Mouse (Mus musculus): ENCODE measurements around the gene Zbtb42.

Zbtb42 gene

GRCm38 (mm10) chr12:112678555-112679026, at the start of gene Zbtb42:
Gene Zbtb42 (plus strand): TSS chr12:112678828.
- ChIA-PET CTCF (interaction anchor here (0.5 to 3.5 kb wide), 16 partner anchors 10 to 433 kb away, joined by 3 to 19 read pairs (median 4); partner anchors contain the start of genes Jag2 (in 1 of the 4) and Siva1 (in 1 of the 4)), POLR2A (interaction anchor here in 3 of 4 experiments (0.6 to 2.7 kb wide), 12 partner anchors 11 to 862 kb away, joined by 3 to 19 read pairs (median 4); partner anchors contain the start of genes Btbd6 (in 1 of the 3), Cep170b (in 1 of the 3) and Siva1 (in 1 of the 3))

GRCm38 (mm10) chr12:112628928-112629721, 49.5 kb upstream of the Zbtb42 start:
- ChIA-PET POLR2A (interaction anchor here in 3 of 4 experiments (0.6 to 5.5 kb wide), 33 partner anchors 9 to 126 kb away, joined by 3 to 68 read pairs (median 4); partner anchors contain the start of genes Adssl1 (in 3 of the 3), Akt1 (in 1 of the 3), Inf2 (in 1 of the 3) and Siva1 (in 1 of the 3)), CTCF (interaction anchor here (0.5 to 4.1 kb wide), 23 partner anchors 9 to 372 kb away, joined by 3 to 29 read pairs (median 6); partner anchors contain the start of genes Adssl1 (in 1 of the 4), Akt1 (in 1 of the 4), Brf1 (in 1 of the 4) and Cep170b (in 1 of the 4))

- POLR2A ChIA-PET, result interaction anchor here in 3 of 4 experiments (0.6 to 5.5 kb wide), 26 partner anchors 10 to 943 kb away, joined by 3 to 68 read pairs (median 5); partner anchors contain the start of genes Adssl1 (in 3 of the 3) and Siva1 (in 1 of the 3)
Measured at GRCm38 (mm10) chr12:112630029-112630428, 48.6 kb upstream of the Zbtb42 start.

GRCm38 (mm10) chr12:112630796-112631195, 47.8 kb upstream of the Zbtb42 start:
- POLR2A ChIA-PET, result interaction anchor here in 2 of 4 experiments (1.0 to 5.5 kb wide), 5 partner anchors 12 to 86 kb away, joined by 4 to 68 read pairs (median 8); partner anchors contain the start of genes Adssl1 (in 1 of the 2) and Siva1 (in 1 of the 2)
- CTCF ChIA-PET, result interaction anchor here in 2 of 4 experiments (1.0 to 3.3 kb wide), 5 partner anchors 13 to 157 kb away, joined by 4 to 16 read pairs (median 4); partner anchors contain the start of gene Akt1 (in 1 of the 2)

More at GRCm38 (mm10) chr12:112630029-112630428, 48.6 kb upstream of the Zbtb42 start:
- CTCF ChIA-PET, result interaction anchor here (0.6 to 4.1 kb wide), 21 partner anchors 10 to 222 kb away, joined by 3 to 29 read pairs (median 5); partner anchors contain the start of genes Adssl1 (in 1 of the 4) and Siva1 (in 1 of the 4)

- ChIA-PET CTCF (interaction anchor here (0.6 to 1.9 kb wide), 4 partner anchors 14 to 861 kb away, joined by 3 to 6 read pairs (median 4); partner anchors contain the start of gene Akt1 (in 1 of the 4)), POLR2A (interaction anchor here in 3 of 4 experiments (0.6 to 5.5 kb wide), 11 partner anchors 12 to 92 kb away, joined by 3 to 68 read pairs (median 5); partner anchors contain the start of genes Siva1 (in 3 of the 3) and Adssl1 (in 1 of the 3))
Measured at GRCm38 (mm10) chr12:112631472-112631871, 47.2 kb upstream of the Zbtb42 start.

GRCm38 (mm10) chr12:112632084-112632777, 46.4 kb upstream of the Zbtb42 start:
- ChIA-PET CTCF (interaction anchor here in 3 of 4 experiments (0.6 to 1.9 kb wide), 8 partner anchors 9 to 105 kb away, joined by 3 to 4 read pairs (median 3); partner anchors contain the start of genes Akt1 (in 1 of the 3) and Zbtb42 (in 1 of the 3)), POLR2A (interaction anchor here in 3 of 4 experiments (0.9 to 5.5 kb wide), 9 partner anchors 12 to 87 kb away, joined by 3 to 68 read pairs (median 5); partner anchors contain the start of genes Siva1 (in 3 of the 3) and Adssl1 (in 1 of the 3))

GRCm38 (mm10) chr12:112632907-112633306, 45.7 kb upstream of the Zbtb42 start:
- POLR2A ChIA-PET, result interaction anchor here in 1 of 4 experiments (1.0 to 5.5 kb wide), 3 partner anchors 11 to 24 kb away, joined by 3 to 68 read pairs (median 10); partner anchors contain the start of genes Adssl1 and Siva1
- CTCF ChIA-PET, result interaction anchor here in 3 of 4 experiments (0.9 to 1.5 kb wide), 6 partner anchors 10 to 81 kb away, joined by 3 to 4 read pairs (median 3); partner anchors contain the start of gene Zbtb42 (in 1 of the 3)

GRCm38 (mm10) chr12:112633686-112634085, 44.9 kb upstream of the Zbtb42 start:
- CTCF ChIA-PET, result interaction anchor here in 3 of 4 experiments (0.5 to 1.7 kb wide), 4 partner anchors 16 to 932 kb away, joined by 3 to 4 read pairs (median 4); no protein-coding TSS in a partner anchor
- POLR2A ChIA-PET, result interaction anchor here in 2 of 4 experiments (0.7 to 1.3 kb wide), 5 partner anchors 11 to 73 kb away, joined by 3 to 4 read pairs (median 3); partner anchors contain the start of gene Siva1 (in 1 of the 2)

GRCm38 (mm10) chr12:112639526-112639925, 39.1 kb upstream of the Zbtb42 start:
- POLR2A ChIA-PET, result interaction anchor here in 2 of 4 experiments (0.7 to 2.6 kb wide), 4 partner anchors 10 to 15 kb away, joined by 3 to 13 read pairs (median 4); no protein-coding TSS in a partner anchor
- CTCF ChIA-PET, result interaction anchor here in 1 of 4 experiments (1.1 kb wide), 1 partner anchor 22 kb away, joined by 3 read pairs; no protein-coding TSS in a partner anchor

GRCm38 (mm10) chr12:112643126-112643525, 35.5 kb upstream of the Zbtb42 start:
- CTCF ChIA-PET, result no interaction called here

GRCm38 (mm10) chr12:112644180-112644854, 34.3 kb upstream of the Zbtb42 start, which contains the start of gene Siva1:
Gene Siva1 (plus strand): TSS chr12:112644679.
- POLR2A ChIA-PET, result interaction anchor here (0.5 to 3.0 kb wide), 60 partner anchors 9 to 964 kb away, joined by 3 to 20 read pairs (median 4); partner anchors contain the start of genes Adssl1 (in 2 of the 4), Cep170b (in 2 of the 4), Cdca4 (in 1 of the 4) and Clba1 (in 1 of the 4)
- CTCF ChIA-PET, result interaction anchor here (0.5 to 2.0 kb wide), 34 partner anchors 11 to 499 kb away, joined by 3 to 13 read pairs (median 3); partner anchors contain the start of genes Akt1 (in 3 of the 4), Kif26a (in 2 of the 4), Adssl1 (in 1 of the 4) and Zbtb42 (in 1 of the 4)

More at GRCm38 (mm10) chr12:112643126-112643525, 35.5 kb upstream of the Zbtb42 start:
- POLR2A ChIA-PET, result interaction anchor here in 1 of 4 experiments (1.6 to 2.2 kb wide), 2 partner anchors 25 to 64 kb away, joined by 3 to 11 read pairs; no protein-coding TSS in a partner anchor

GRCm38 (mm10) chr12:112644855-112645506, 33.6 kb upstream of the Zbtb42 start:
- POLR2A ChIA-PET, result interaction anchor here (0.5 to 3.0 kb wide), 55 partner anchors 10 to 965 kb away, joined by 3 to 20 read pairs (median 4); partner anchors contain the start of genes Adssl1 (in 2 of the 4), Cep170b (in 2 of the 4), Cdca4 (in 1 of the 4) and Clba1 (in 1 of the 4)
- CTCF ChIA-PET, result interaction anchor here (0.5 to 2.0 kb wide), 28 partner anchors 14 to 499 kb away, joined by 3 to 13 read pairs (median 3); partner anchors contain the start of genes Akt1 (in 3 of the 4), Adssl1 (in 1 of the 4), Kif26a (in 1 of the 4) and Zbtb42 (in 1 of the 4)

GRCm38 (mm10) chr12:112646139-112646538, 32.5 kb upstream of the Zbtb42 start:
- ChIA-PET POLR2A (interaction anchor here in 3 of 4 experiments (0.6 to 3.0 kb wide), 11 partner anchors 9 to 539 kb away, joined by 3 to 15 read pairs (median 3); partner anchors contain the start of genes Akt1 (in 1 of the 3) and Zbtb42 (in 1 of the 3)), CTCF (interaction anchor here in 1 of 4 experiments (1.2 to 1.4 kb wide), 3 partner anchors 13 to 61 kb away, joined by 4 read pairs; no protein-coding TSS in a partner anchor)

- POLR2A ChIA-PET, result interaction anchor here in 2 of 4 experiments (1.0 to 1.9 kb wide), 2 partner anchors 9 to 88 kb away, joined by 3 to 6 read pairs; no protein-coding TSS in a partner anchor
- CTCF ChIA-PET, result no interaction called here
Measured at GRCm38 (mm10) chr12:112648081-112648480, 30.5 kb upstream of the Zbtb42 start.

Data from embryonic stem cell, embryonic (primary cell).